Mouse (Mus musculus): ENCODE results near the gene Hs6st1.
A peak's percentile ranks its signal among the peaks of the same experiment; 100 is the strongest.

The Hs6st1 gene

DNA sequence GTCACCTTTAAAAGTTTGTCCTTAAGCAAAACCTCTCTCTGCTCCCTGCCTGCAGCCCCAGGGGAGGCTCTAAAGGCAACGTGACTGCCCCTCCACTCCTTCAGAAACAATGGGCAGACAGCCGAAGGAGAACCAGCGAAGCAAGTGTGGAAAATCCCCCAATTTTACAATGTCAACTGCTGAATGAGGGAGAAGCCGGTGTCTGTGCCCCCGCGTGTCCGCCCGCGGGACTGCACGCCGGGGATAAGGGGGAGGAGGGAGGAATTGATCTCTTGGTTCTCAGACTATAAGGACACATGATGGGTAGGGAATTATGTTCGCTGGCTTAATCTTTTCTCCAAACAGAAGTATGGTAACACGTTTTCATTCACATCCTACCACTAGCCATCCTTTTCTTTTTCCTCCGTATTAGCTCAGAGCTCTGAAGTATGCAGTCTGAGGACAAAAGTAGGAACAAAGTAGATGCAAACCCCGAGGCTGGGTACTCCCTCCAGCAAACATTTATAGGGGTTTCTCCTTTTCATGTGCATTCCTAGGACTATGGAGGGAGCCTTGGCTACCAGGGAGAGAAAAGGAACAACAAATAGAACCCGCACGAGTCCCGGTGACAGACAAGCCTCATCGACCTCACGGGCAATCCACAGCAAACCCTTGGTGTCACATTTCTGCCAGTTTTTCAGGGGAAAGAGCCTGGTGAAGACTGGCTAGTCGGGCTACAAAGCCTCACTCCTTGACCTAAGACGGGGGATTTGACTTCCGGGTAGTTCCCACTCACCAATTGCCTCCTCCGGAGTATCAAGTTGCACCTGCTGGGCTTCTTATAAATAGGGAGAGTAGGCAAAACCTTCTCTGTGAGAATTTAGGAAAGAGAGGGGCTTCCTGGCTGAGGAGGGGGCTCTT lies 3.1 kb upstream of the Hs6st1 start:
- DNase-seq (ENCODE audit: low read depth, low spot score) = peak; percentile 75

DNA sequence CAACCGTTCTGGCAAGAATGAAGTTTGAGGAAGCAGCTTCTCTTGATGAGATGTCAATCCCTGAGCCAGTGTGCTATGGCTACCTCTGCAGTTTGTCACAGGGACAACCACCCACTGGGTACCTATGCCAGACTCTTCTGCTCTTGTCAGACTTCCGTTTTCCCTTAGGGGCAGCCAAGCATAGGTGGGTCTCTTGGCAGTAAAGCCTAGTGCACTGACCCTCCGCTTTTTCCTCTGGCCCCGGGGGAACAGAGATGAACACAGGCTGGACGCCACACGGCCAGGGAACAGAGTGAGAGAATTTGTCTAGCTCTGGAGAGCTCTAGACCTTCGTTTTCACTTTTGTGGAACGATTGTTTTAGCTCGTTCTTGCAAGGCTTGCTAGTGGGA lies 2.4 kb upstream of the Hs6st1 start:
- no peak for DNase-seq (ENCODE audit: low read depth, low spot score)

DNA sequence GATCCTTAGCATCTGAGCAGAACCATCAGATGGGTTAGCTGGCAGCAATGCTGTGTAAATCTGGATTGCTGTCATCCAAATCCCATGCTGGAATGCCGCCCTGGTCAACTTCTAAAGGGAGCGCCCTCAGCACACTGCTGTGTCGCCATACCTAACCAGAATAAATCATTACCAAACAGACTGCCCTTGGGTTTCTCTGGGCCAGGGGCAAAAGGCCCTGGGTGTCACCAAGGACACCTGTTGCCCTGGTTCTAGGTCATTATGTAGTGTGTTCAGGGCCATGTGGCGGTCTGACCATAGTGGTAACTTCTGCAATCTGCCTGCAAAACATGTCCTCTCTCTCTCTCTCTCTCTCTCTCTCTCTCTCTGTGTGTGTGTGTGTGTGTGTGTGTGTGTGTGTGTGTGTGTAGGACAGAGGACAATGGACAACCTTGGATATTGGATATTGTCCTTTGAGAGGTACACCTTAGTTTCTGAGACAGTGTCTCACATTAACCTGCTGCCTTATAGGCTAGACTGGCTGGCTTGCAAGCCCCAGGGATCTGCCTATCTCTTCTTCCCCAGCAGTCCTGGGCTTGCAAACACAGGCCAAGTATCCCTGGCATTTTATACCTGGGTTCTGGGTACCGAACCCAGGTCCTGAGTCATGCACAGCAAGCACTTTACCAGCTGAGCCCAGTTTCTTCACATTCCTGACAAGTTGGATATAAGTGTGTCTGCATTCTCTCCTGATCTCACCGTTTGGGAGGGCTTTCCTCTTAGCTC lies 1.8 kb upstream of the Hs6st1 start:
- no peak for DNase-seq (ENCODE audit: low read depth, low spot score)

DNA sequence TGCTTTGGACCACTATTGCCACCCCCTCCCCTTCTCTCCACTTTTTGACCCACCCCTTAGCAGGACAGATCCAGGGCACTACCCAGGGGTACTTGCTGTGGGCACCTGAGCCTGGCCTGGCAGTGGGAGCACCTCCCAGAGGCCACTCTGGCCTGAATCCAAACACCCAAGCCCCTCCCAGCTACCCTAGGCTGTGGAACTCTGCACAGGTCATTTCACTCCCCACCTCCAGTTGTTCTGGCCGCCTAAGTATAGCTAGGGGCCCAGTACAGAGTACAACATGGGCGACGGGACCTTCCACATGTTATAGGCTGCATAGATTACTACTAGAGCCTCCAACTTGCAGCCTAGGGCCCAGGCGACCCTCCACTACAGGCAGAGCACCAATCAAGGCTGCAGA lies 999 bp upstream of the Hs6st1 start:
- DNase-seq (ENCODE audit: low read depth, low spot score) = no peak

DNA sequence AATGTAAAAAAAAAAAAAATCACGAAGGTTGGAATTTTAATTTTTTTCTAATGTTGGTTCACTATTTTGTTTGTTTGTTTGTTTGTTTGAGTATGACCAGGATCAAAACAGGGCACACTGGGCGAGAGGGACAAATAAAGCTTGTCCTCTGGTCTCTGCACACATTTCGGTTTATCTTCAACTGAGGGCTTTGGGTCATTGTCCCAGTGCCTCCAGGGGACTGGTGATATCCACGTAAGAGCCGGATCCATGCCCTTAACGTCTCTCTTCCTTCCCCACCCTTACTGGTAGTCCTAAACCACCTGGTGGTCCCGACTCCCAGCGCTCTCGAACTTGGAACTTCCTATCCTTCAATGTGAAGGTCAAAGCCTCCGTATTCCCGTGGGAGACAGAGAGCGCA lies 589 bp upstream of the Hs6st1 start:
- DNase-seq (ENCODE audit: low read depth, low spot score) = no peak

DNA sequence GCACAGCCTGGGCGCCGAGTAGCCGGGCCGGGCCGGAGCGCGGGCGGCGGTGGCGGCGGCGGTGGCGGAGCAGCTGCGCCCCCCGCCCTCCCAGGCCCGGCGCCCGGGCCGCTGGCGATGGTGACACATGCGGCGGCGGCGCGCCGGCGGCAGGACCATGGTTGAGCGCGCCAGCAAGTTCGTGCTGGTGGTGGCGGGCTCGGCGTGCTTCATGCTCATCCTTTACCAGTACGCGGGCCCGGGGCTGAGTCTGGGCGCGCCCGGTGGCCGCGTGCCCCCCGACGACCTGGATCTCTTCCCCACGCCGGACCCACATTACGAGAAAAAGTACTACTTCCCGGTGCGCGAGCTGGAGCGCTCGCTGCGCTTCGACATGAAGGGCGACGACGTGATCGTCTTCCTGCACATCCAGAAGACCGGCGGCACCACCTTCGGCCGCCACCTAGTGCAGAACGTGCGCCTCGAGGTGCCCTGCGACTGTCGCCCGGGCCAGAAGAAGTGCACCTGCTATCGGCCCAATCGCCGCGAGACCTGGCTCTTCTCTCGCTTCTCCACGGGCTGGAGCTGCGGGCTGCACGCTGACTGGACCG lies 426 bp downstream of the Hs6st1 start:
- no peak for DNase-seq (ENCODE audit: low read depth, low spot score)

DNA sequence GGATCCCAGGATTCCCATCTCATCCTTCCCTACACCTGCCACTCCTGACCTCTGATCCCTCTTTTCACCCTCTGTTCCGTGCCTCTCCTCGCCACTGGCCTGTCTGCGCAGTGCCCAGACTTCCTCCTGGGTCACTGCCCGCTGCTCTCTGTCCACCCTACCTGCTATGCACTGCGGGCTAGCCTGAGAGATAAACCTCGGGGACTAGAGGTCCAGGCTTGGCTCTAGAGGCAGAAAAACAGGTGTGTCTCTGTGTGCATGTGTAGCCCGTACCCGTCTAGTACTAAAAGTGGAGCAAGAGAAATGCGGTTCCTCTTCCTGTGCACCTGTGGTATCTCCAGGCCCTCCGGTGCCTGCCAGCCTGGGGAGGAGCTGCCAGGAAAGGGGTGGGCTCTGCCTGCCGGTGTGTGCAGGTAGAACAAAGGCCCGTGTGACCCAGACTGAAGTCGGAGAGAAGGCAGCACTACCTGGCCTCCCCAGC lies 1.1 kb downstream of the Hs6st1 start:
- DNase-seq (ENCODE audit: low read depth, low spot score) = no peak

DNA sequence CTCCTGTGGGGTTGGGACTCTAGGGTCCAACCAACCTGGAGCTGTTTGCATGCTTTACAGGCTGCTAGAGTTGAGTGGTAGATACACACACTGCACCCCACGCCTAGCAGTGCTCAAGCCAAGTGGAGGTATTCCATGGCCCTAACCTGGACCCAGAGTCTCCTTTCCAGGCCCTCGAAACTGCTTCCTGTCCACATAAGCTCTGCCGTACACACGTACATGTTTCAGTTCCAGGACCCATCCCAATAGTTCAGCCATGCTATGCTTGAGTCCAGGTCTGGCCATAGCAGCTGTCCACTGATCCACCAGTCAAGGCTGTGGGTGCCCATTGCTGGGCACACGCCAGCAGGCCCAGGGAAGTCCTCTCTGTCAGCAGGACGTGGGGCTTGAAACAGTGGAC lies 2.0 kb downstream of the Hs6st1 start:
- no peak for DNase-seq (ENCODE audit: low read depth, low spot score)

DNA sequence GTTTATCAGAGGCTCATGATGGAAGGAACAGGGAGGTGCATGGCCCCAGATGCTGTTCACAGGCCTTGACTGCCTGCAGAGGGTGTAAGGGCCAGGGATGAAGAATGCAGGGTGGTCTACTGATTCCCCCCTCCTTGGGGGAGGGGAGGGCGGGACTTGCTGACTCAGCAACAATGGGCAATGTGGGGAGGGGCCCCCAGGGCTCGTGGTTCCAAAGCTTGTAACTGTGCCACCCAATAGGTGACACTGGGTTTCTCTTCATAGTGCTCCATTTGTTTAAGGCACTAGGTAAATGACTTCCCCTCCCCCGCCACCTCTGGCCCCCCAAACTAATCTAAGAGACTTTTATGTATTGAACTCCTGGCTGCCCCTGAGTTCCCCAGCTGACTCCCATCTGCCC lies 2.5 kb downstream of the Hs6st1 start:
- no peak for DNase-seq (ENCODE audit: low read depth, low spot score)

DNA sequence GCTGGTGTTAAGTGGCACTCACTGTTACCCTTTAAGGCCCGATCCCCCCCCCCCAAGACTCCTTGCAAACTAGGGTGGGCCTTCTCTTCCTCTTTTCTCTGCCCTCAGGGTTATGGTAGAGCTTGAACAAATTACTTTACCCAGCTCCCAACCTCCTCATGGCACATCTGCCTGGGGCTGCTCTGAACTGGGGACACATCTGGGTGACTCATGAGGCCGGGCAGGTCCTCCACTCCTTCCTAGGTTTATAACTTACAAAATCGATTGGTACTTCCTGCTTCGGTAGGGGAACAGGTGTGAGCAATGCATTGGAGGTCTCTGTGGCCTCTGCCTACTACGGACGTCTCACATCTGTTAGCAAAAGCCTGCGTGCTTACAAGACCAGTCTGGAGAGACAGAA lies 3.0 kb downstream of the Hs6st1 start:
- no peak for DNase-seq (ENCODE audit: low read depth, low spot score)

DNA sequence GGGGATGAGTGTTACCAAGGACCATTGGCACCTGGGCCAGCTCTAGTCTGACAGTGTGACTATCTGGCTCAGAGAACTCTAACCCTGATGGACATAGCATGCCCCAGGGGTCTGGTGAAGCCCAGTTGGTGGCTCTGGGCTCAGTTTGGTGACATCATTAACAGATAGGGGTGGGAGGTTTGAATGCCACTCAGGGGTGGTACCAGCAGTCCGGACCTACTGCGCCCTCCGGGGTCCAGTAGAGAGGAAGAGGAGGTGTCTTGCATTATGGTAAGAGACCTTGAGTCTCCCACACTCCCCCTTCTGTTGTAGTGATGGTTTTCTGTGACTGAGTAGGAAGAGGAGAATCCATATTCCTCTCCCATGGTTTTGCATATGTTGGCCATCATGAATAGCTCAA lies 3.4 kb downstream of the Hs6st1 start:
- no peak for DNase-seq (ENCODE audit: low read depth, low spot score)

DNA sequence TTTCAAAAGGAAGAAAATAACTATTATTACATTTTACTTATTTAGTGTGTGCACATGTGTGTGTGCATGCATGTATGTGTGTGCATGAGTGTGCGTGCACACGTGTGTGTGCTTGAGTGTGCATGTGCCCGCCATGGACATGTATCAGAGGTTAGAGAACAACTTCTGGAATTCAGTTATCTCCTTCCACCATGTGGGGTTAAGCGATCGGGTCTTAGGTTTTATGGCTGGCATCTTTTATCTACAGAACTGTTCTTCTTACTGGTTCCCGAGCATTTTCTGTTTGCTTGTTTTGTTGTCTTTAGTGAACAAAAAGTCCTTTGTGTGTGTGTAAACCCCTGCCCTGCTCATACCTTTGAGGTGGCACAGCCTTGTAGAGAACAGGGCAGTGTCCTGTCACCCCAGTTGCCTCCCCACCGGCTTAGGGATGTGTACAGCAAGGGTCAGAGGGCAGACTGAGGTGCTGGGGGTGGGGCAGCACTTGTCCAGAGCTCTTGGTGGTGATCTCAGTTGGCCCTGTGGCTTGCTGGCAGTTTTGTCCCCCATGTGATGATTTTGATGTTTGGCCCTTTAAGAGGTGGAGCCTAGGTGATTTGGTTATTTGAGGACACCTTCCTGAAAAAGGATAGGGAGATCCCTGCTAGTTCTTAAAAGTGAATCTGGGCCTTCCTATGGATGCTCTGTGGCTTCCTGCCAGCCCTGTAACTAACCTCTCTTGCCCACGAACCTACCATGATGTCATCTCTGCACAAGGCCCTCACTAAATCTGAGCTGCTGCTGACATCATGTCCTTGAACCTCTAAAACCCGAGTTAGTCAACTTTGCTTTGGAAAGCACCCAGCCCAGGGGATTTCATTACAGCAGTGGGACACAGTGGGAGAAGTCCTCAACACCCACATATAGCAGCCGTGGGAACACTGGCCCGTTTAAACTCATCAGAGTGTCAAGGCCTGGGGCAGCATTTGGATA lies 4.7 kb downstream of the Hs6st1 start:
- no peak for DNase-seq (ENCODE audit: low read depth, low spot score)

DNA sequence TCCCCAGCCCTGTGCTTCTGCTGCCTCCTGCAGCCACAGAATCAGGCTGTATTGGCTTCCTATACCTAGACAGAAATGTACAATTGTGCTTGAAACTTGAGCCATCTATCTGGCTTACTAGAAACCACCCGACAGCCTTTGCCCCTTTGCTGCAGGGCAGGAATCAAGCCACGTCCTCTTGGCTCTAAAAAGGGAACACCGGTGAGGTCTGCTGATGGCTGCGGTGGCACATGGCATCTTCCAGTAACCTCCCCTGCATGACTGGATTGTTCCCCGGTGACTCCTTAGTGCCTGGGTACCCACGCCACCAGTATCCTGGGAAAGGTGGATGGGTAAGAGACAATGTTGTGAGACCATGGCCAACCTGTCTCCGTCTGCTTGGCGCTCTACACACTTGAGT lies 5.4 kb downstream of the Hs6st1 start:
- DNase-seq (ENCODE audit: low read depth, low spot score) = no peak

DNA sequence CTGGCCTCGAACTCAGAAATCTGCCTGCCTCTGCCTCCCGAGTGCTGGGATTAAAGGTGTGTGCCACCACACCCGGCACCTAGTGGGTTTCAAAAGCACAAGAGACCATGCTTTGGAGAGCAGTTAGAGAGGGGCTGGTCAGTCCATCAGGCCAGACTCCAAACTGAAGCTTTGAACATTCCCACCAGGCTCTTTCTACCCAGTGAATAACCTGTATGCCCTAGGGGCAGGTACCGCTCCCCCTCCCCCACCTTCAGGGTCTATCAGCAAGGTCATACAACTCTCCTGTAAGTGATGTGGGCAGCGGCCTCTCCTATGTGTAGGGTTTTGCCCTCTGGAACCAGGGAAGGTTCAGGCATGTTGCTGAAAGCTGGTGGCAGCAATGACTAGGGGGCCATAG lies 6.0 kb downstream of the Hs6st1 start:
- no peak for DNase-seq (ENCODE audit: low read depth, low spot score)

DNA sequence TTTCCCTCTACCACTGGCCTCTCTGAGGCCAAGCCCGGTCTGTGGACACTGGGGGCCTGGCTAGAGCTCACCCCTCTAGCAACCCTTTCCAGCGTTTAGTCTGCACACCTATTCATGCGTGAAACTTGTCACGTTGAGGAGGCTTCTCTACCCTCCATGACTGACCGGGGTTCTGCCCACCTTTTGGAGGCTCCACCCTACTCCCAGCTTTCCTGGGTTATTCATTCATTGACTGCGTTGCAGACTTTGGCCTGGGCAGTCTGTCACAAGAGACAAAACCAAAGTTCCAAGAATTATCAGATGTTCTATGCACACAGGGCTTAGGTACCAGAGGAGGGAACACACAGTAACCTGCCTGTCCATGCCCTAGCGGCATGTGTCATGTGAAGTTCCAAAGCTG lies 6.8 kb downstream of the Hs6st1 start:
- no peak for DNase-seq (ENCODE audit: low read depth, low spot score)

DNA sequence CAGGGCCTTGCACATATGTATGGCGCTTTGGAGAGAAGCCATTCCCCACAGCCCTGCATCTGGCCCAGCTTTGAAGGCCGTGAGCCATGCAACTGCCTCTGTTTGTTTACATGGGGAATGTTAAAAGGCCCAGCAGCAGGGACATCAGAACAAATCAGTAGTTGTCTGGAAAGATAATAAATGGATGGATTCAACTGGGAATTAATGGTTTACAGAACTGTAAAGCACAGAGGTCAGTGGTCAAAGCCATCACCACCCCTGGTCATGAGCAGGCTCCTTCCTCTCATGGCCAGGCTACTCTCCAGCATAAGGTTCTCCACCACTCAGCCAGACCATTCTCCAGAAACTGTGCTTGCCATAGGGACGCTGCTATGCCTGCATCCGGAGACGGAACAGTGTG lies 7.5 kb downstream of the Hs6st1 start:
- no peak for DNase-seq (ENCODE audit: low read depth, low spot score)

DNA sequence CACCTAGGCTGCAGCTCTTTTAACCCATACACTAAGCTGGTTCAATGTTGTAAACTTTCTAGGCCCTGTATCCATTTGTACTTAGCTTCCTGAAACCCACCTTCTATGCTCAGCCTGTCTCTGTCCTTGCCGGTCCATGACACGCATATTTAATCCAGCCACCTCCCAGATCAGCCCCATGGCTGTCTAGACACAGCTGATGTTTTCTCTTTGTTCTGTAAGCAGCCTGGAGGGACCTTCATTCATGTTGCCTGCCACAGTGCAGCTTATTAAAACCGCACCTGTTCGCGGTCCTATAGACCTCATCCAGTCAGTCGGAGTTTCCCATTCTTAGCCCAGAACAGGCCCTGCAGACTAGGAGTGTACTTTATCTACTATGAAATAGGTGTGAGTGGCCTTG lies 8.9 kb downstream of the Hs6st1 start:
- DNase-seq (ENCODE audit: low read depth, low spot score) = no peak

DNA sequence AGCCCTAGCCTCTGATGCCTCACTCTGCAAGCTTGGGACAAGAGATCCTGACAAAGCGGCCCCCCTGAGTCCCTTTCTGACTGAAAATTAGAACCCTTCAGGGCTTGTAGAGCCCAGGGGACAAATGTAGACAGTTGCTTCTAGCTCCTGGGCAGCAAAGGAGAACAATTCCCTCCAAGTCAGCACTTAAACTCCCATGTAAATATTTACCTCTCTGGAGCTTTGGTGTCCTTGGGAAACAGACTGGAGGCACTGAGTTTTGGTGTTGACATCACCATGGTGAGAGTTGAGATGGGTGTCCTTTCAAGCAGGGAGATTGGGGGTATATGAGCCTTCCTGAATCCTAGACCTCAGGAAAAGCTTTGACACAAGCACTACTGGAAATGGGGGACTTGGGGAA lies 10.1 kb downstream of the Hs6st1 start:
- no peak for DNase-seq (ENCODE audit: low read depth, low spot score)

DNA sequence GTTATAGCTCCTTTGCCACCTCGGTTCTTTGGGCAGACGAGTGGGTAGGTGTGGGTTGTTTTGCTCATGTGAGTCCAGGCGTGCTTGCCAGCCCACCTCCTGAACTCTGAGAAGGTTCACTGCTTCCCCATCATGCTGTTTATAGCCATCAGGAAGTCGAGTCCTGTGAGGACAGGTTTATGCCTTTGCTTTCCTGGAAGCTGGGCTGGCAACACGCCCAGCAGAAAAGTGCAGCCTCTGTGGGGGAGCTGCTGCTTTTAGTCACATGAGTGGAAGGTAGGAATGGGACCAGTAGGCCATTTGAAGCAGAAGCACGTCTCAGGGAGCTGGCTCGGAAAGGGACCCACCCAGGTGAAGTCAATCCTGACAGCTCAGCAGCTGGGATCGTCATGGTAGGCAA lies 11.5 kb downstream of the Hs6st1 start:
- no peak for DNase-seq (ENCODE audit: low read depth, low spot score)

DNA sequence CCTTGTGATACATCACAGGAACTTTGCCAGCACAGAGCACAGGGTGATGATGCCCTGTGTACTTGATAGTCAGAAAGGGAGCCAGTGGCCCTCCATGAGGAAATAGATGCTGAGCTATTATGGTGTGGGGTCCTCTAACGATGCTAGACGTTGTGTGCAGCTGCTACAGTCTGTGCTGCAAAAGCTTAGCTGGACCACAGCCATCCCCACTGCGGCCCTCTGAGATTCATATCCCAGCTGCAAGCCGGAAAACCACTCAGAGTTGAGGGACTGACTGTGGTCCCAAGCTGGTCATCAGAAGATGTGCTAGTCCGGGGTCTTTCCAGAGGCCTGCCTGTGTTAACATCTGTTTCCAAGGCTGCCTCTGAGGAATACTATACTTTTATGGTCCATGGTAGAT lies 12.8 kb downstream of the Hs6st1 start:
- no peak for DNase-seq (ENCODE audit: low read depth, low spot score)

DNA sequence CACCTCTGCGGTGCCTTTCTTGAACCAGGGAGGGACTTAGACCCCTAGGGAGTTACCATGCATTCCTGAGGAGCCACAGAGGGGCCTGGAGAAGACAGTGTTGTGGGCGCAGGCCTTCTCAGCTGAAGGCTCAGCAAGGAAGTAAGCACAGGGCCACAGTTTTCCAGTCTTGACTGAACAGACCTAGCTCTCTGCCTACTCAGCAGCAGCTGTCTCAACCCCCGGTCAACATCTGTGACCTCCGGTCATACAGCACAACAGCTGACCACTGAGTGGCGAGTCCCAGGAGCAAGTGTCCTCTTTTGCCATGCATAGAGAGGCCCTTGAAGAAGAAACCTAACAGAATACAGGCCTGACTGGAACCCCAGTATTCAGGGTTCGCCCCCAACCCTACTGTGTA lies 14.0 kb downstream of the Hs6st1 start:
- no peak for DNase-seq (ENCODE audit: low read depth, low spot score)

All from retina, postnatal 7 days (tissue).